Mouse (Mus musculus): ENCODE results near the gene Armh1.

Armh1 gene

GRCm38 (mm10) chr4:117251801-117252316, at the start of gene Armh1, which contains the start of gene Tmem53:
TSS of gene Armh1 (minus strand) at chr4:117252125.
TSS of gene Tmem53 (plus strand) at chr4:117251951.
- DNase-seq (ENCODE audit: low spot score), result peak; percentile 99

GRCm38 (mm10) chr4:117299921-117300320, 48.0 kb upstream of the Armh1 start:
- no peak for DNase-seq (ENCODE audit: low spot score)

DNA sequence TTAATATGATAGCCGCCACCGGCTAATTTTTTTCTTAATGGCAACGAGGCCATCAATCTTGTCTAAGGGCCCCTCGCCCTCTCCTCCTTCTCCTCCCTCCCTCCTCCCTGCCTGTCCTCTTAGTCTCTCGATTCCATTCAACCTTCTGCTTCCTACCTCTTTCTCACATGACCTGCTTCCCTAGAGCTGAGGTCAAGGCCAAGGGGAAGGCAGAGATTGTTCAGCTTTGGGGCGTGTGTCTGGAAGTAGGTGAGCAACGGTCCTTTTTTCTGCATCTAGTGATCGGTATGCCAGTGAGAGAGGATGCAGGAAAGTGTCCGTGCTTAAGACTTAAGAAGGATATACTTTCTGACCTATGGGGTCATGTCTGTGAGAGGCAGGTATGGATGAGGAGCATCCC, 45.9 kb upstream of the Armh1 start:
- no peak for DNase-seq (ENCODE audit: low spot score)

GRCm38 (mm10) chr4:117296849-117297593, 45.1 kb upstream of the Armh1 start:
- no peak for DNase-seq (ENCODE audit: low spot score)

DNA sequence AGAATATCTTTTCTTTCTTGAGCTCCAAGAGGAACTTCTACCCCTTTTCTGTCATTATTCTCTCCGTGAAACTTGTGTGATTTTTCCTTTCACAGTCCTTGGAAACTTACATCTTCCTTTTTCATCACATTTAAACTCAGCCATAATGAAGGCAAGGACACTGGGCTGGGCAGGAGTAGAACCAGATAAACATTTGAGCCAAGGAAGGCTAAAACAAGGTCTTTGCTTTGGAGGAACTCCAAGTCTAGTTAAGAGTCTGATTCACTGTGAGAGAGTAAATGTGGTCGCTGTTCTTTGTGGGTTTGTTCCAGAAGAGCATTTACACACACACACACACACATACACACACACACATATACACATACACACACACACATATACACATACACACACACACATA, 39.8 kb upstream of the Armh1 start:
- no peak for DNase-seq (ENCODE audit: low spot score)

- peak; percentile 87 for DNase-seq (ENCODE audit: low spot score)
Measured at GRCm38 (mm10) chr4:117288927-117289801, 37.2 kb upstream of the Armh1 start.

DNA sequence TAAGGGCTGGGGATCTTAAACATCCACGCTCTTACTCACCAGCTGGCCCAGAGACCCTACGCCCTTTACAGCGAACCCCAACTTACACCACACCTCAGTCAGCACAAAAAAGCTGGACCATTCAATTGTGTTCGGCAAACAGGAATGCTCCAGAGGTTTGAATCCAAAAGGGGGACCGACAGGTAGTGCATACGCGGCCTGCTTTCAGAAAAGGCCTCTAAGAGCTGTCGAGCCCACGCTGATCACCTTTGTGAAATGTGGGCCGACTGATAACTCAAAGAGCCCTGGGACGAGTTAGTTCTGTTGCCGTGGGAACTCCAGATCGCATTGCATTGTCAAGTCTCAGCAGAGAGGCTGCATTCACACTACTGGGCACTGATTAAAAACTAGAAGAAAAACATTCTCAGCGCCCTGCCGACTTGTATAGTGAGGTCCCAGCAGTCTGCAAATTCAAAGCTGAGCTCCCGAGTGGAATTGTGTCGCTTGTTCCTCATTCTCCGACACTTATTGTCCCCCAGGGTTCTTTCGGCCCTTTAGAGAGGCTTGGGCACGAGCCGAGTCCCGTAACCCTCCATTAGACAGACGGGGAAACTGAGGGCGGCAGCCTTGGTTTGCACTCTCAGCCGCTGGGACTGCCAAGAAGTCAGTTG, 36.5 kb upstream of the Armh1 start:
- peak; percentile 59 for DNase-seq (ENCODE audit: low spot score)

- DNase-seq (ENCODE audit: low spot score), result no peak
Measured at GRCm38 (mm10) chr4:117284363-117284762, 32.4 kb upstream of the Armh1 start.

- DNase-seq (ENCODE audit: low spot score), result peak; percentile 75
Measured at GRCm38 (mm10) chr4:117283271-117284191, 31.6 kb upstream of the Armh1 start.

DNA sequence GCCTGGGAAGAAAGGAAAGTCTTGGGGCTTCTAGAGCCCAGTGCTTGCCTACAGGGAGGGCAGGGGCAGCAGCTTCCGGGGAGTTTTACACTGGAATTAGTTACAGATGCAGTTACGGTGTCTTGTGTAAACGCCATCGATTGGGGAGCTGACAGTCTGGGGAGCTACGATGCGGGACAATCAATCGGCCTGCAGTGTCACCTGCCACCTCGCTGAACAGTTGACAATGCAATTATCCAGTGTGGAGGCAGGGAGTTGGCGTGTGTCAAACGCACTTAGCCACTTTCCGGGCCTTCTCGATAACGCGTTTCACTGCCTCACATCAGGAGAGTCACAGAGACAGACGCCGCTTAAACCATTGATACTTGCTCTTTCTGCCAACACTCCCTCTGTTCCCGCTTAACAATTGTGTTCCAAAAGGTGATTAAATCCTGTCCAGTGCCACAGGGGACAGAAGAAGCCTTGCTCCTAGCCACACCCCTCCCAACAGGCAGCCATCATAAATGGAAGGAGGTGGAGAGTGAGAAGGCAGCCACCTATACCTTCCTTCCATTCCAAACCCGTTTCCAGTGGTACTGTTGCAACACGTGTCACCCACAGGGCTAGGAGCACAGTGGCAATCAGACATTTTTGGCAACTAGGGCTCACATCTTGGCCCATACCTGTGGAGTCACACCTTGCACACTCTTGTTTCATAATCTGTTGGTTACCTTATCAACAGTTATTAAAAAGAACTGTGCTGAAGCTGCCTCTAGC, 29.3 kb upstream of the Armh1 start:
- DNase-seq (ENCODE audit: low spot score), result no peak

DNA sequence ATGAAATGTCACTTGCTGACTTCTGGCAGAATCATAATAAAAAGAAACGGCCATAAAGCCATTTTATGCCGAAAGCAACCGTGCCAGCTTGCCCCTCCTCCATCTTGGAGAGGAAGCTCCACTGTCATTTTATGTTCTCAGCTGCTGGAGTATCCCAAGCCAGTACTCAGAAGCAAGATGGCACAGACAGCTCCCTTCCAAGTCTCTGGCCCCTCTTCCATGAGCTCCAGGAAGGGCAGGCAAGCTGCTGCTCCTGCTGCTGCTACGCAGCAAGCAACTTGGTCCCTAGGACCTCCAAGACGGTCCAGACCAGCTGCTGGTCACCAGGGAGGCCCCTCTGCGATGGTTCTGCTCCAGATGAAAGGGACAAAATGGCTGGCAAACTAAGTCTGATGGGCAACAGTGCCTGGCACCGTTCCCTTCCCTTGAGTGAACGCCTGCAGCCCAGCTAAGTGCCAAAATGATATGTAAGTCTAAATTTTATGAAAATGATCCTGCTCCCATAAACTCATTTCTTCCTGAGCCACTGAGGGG, 28.5 kb upstream of the Armh1 start:
- no peak for DNase-seq (ENCODE audit: low spot score)

DNA sequence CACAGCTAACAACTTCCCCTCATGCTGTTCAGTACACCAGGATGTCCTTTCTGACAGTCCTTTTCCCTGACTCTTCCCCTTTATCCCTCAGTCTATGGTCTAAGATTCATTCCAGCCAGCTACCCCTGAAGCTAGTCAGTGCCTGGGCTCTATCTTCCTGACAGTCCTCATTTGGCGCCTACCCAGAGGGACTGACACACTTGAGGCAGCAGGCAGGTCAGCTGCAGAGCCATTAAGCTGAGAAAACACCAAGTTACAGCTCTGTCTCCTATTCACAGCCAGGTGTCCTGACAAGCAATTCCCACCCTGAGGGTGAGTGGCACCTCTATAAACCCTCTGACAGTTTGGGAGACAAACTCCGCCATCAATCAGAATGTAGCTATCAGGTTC, 27.3 kb upstream of the Armh1 start:
- no peak for DNase-seq (ENCODE audit: low spot score)

DNA sequence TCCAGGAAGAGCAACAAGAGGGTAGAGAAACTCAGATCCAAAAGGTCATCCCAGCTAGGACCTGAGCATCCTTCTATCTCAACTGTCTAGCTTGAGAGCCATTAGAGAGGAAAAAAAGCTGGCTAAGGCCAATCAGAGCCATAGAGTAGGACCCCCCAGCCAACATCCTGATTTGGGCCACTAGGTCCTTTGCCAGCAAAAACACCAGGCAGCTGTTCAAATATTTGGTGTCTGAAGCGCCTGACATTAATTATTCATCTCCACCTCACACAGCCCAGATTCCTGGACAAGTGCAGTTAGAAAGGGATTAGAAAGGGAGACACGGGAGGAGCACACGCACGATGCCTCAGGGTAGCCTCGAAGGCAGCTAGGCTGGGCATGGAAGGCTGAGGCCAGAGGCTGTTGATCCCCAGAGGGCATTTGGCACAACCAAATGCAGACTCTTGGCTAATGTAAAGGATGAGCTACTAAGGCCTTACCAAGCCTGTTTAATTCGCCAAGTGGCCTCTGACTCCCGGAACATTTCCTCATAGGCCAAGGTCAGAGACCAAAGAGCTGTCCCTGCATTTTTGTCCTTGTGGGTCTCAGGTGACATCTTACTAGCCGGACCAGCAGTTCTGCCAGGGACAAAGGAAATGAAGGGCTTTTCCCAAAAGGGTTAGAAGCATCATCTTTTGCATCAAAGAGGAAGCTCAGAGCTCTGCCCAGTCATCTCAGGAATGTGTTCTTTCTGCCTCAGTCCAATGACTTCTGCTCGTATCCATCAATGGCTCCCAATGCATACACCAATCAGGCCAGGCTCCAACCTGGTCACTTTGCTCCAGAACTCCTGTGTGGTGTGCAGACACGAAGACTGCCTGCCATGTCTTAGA, 26.7 kb upstream of the Armh1 start:
- no peak for DNase-seq (ENCODE audit: low spot score)

DNA sequence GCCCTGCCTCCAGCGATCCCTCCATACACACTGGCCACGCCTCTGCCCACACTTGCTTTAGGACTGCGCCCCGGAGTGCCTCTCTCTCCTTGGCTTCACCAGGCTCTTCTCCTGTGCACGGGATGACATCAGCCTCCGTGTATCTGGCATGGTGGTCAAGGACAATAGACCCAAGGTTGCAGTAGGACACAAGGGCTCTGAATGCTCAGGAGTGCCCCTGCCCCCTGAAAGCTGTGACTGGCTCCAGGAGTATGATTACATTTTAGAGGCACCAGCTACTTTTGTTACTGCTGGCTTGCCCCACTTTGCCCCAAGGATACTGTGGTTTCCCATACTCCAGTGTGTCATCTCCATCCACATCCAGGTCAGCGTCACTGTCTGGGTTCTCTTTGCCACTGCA, 25.8 kb upstream of the Armh1 start:
- DNase-seq (ENCODE audit: low spot score), result no peak

- no peak for DNase-seq (ENCODE audit: low spot score)
Measured at GRCm38 (mm10) chr4:117277021-117277420, 25.1 kb upstream of the Armh1 start.

- peak; percentile 41 for DNase-seq (ENCODE audit: low spot score)
Measured at GRCm38 (mm10) chr4:117276281-117276711, 24.4 kb upstream of the Armh1 start.

DNA sequence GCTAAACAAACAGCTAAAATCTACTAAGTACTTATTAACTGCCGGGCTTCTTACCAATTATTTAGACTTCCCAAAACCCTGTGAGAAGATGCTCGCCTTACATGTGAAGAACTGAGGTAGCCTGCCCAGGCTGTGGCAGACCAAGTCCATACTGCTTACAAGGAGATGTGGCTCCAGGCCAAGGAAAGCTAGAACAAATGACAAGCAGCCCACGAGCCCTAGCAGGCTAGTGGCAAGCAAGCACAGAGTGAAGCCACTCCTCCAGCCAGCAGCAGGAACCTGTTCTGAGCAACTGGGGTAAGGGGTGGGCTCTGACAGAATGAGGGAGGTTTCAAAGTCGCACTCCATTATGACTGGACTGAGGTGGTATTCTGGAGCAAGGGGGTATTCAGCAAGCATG, 22.8 kb upstream of the Armh1 start:
- DNase-seq (ENCODE audit: low spot score), result no peak

- DNase-seq (ENCODE audit: low spot score), result peak; percentile 72
Measured at GRCm38 (mm10) chr4:117272459-117272858, 20.5 kb upstream of the Armh1 start.

DNA sequence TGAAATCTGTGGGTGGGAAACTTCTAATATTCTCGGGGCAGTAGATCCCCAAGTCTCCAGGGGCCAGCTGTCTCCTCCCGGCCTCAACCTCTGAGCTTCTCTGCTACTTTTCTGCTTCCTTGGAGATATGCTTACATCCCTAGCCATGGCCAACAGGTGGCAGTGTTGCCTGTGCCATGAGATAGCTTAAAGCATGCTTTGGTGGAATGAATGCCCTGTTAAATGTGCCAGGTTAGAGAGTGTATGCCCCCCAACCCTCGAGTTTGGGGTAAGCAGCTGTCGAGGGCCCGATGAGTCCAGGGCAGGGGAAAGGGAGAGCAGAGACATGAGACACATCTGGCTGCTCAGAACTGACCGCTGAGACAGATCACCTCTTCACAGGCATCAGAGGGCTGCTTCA, 18.4 kb upstream of the Armh1 start:
- DNase-seq (ENCODE audit: low spot score), result peak; percentile 92

Measured in embryo, embryonic 10.5 days (tissue).